Mouse (Mus musculus): ENCODE results near the gene Proser2. TPM values are rescaled to one million over a fixed set of nuclear protein-coding genes. Genes with fewer than 3 reads are reported as not detected.

The Proser2 gene
- polyA plus RNA-seq, 1 experiment from 2014 or later: 10.6 TPM

DNA sequence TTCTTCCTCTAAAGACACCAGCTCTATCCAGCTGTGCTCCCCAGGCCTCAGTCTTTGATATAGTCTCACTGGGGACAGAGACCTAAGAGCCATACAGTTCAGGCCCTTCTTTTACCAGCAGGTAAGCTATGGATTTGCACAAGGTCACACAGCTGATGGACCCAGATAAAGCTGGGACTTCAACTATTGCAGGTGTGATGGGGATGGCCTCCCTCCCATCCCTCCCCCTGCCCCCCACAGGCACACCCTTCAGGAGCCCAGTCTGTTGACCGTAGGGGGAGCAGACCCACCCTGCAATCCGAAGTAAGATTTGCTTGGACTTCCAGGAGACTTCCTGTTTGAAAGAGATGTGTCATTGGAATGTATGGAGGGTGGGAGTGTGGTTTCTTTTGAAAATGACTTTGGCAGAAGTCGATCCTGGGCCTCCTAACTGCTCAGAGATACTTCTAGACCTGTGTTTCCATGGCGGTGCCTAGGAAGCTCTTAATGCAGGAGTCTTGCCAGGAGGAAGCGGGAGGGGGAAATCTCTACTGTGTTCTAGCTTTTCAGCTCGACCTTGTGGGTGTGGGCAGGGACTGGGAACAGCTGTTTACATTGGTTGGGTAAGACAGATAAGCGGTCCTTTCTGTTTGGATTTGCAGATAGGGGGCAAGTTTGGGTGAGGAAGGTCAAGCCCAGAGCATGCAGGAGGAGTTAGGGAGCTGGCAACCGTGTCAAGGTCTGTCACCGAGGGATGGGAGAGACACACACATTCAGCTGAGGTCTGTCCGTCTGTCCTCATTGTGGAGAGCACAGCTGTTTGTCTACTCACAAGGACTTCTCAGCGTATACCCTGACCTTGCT lies 58.2 kb downstream of the Proser2 start:
- Histone ChIP-seq H3K27me3 (replicated peaks; ENCODE audit: control insufficient read depth, insufficient read depth, low read length) (no peaks in the 10 kb centered on the region), H3K4me2 (ENCODE audit: low read length) (no peak overlapping the region), H3K4me3 (ENCODE audit: low read length) (no peak overlapping the region), H3K4me1 (ENCODE audit: control insufficient read depth, insufficient read depth, low read depth, low read length) (no peaks in the 10 kb centered on the region), H3K27ac (ENCODE audit: low read depth, low read length) (no peak overlapping the region), H3K9ac (ENCODE audit: low read depth, low read length) (no peak overlapping the region), H3K9me3 (ENCODE audit: control insufficient read depth, low read length) (0 out of 2 replicates have a peak, but pooled peaks cover 3% of the 10 kb centered on the region), H3K36me3 (ENCODE audit: control insufficient read depth, insufficient read depth, low read length) (no peaks in the 10 kb centered on the region)
- ATAC-seq: no peak
- 61% methylated on average over 11 of the region's 11 CpGs for WGBS

DNA sequence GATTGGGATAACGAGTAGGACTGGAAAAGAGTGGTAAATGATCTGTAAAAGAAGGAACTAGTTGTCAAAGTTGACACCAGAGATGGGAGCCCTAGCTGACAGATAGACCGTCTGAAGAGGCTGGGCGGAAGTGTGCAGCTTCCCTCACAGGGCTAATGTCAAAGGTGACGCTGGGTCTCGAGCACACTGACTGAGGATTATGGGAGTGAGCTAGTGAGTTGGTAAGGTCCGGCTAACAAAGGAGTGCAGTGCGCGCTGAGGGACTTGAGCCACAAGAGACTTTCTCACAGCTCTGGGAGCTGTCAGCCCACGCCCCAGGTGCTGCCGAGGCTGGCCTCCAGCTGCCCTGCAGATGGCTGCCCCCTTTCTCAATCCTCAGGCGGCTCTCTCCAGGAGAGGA lies 59.1 kb downstream of the Proser2 start:
- H3K36me3 ChIP-seq (ENCODE audit: control insufficient read depth, insufficient read depth, low read length): no peaks in the 10 kb centered on the region
- ATAC-seq: no peak
- H3K4me3 ChIP-seq (ENCODE audit: low read length): no peak overlapping the region
- no peaks in the 10 kb centered on the region for H3K4me1 ChIP-seq (ENCODE audit: control insufficient read depth, insufficient read depth, low read depth, low read length)
- no peak overlapping the region for H3K27ac ChIP-seq (ENCODE audit: low read depth, low read length)
- H3K27me3 ChIP-seq (replicated peaks; ENCODE audit: control insufficient read depth, insufficient read depth, low read length): no peaks in the 10 kb centered on the region
- no peak overlapping the region for H3K9ac ChIP-seq (ENCODE audit: low read depth, low read length)
- H3K9me3 ChIP-seq (ENCODE audit: control insufficient read depth, low read length): 0 out of 2 replicates have a peak, but pooled peaks cover 3% of the 10 kb centered on the region
- WGBS: 55% methylated on average over 11 of the region's 11 CpGs
- H3K4me2 ChIP-seq (ENCODE audit: low read length): no peak overlapping the region

GRCm38 (mm10) chr2:6067341-6067740 lies 62.7 kb downstream of the Proser2 start:
- Histone ChIP-seq H3K4me1 (ENCODE audit: control insufficient read depth, insufficient read depth, low read depth, low read length) (no peaks in the 10 kb centered on the region), H3K36me3 (ENCODE audit: control insufficient read depth, insufficient read depth, low read length) (no peaks in the 10 kb centered on the region), H3K4me3 (ENCODE audit: low read length) (no peak overlapping the region), H3K27me3 (replicated peaks; ENCODE audit: control insufficient read depth, insufficient read depth, low read length) (no peaks in the 10 kb centered on the region), H3K9ac (ENCODE audit: low read depth, low read length) (no peak overlapping the region), H3K9me3 (ENCODE audit: control insufficient read depth, low read length) (0 out of 2 replicates have a peak, but pooled peaks cover 3% of the 10 kb centered on the region), H3K4me2 (ENCODE audit: low read length) (no peak overlapping the region), H3K27ac (ENCODE audit: low read depth, low read length) (no peak overlapping the region)
- no peak for ATAC-seq
- 87% methylated on average over 6 of the region's 6 CpGs for WGBS

DNA sequence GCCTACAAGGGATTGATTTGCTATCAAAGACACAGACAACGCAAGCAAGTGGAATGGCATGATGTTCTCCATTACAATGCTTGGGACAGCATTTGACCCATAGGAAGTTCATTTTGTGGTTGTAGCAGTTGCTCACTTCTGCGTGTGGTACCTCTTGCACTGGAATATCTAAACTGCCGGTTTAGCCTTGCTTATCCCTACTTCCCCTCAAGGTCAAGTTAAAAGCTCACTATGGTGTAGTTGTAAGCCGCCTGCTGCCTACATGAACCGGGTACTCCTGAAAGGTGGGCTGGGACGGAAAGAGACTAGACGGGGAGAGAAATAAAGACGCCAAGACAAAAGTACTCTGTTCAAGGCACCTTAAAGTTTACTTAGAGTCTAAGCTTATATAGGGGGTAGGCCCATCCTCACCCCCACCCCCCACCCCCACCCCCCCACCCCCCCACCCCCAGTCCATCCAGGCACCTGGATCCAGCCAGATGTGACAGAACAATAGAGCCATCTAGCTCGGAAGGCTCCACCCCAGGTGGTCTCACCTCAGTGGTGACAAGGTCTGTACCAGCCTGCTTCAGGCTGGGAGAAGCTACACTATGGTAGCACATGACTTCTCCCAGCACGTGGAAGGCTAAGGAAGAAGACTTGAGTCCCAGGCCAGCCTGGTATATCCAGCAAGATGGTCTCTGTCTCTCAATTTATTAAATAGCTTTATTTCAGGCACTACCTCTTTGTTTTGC lies 69.8 kb downstream of the Proser2 start:
- ATAC-seq: no peak
- 86% methylated on average over 9 of the region's 10 CpGs for WGBS
- peaks cover 3% of the 10 kb centered on the region; the same call in 1 of the 2 replicates for H3K36me3 ChIP-seq (ENCODE audit: control insufficient read depth, insufficient read depth, low read length)

DNA sequence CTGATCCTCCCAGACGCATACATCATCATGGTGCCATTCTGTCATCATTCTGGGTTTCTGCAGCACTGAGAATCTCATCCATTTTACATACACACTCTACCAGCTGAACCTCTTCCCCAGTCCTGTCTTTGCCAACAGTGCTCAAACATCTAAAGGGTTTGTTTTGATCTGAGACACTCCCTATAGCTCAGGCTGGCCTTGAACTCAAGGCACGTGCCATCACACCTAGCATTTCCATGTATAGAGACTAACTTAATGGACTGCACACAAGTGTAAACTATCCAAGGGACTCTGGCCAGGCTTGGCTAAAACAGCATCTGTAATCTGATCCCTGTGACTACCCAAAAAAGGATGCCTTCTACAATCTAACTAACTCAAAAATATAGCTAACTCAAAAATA lies 70.7 kb downstream of the Proser2 start:
- Histone ChIP-seq H3K4me1 (ENCODE audit: control insufficient read depth, insufficient read depth, low read depth, low read length) (no peaks in the 10 kb centered on the region), H3K9me3 (ENCODE audit: control insufficient read depth, low read length) (no peaks in the 10 kb centered on the region), H3K4me2 (ENCODE audit: low read length) (no peak overlapping the region), H3K27ac (ENCODE audit: low read depth, low read length) (no peak overlapping the region), H3K27me3 (replicated peaks; ENCODE audit: control insufficient read depth, insufficient read depth, low read length) (no peaks in the 10 kb centered on the region), H3K9ac (ENCODE audit: low read depth, low read length) (no peak overlapping the region), H3K4me3 (ENCODE audit: low read length) (no peak overlapping the region), H3K36me3 (ENCODE audit: control insufficient read depth, insufficient read depth, low read length) (peaks cover 3% of the 10 kb centered on the region; the same call in 1 of the 2 replicates)
- 82% methylated on average over 2 of the region's 2 CpGs for WGBS
- ATAC-seq: no peak

More for the DNA sequence above, 69.8 kb downstream of the Proser2 start:
- Histone ChIP-seq H3K4me3 (ENCODE audit: low read length) (no peak overlapping the region), H3K27ac (ENCODE audit: low read depth, low read length) (no peak overlapping the region), H3K4me2 (ENCODE audit: low read length) (no peak overlapping the region), H3K27me3 (replicated peaks; ENCODE audit: control insufficient read depth, insufficient read depth, low read length) (no peaks in the 10 kb centered on the region), H3K4me1 (ENCODE audit: control insufficient read depth, insufficient read depth, low read depth, low read length) (no peaks in the 10 kb centered on the region), H3K9ac (ENCODE audit: low read depth, low read length) (no peak overlapping the region), H3K9me3 (ENCODE audit: control insufficient read depth, low read length) (no peaks in the 10 kb centered on the region)

- WGBS: 90% methylated on average over 3 of the region's 3 CpGs
- no peak overlapping the region for H3K4me2 ChIP-seq (ENCODE audit: low read length)
- no peak for ATAC-seq
- no peaks in the 10 kb centered on the region for H3K9me3 ChIP-seq (ENCODE audit: control insufficient read depth, low read length)
- no peak overlapping the region for H3K9ac ChIP-seq (ENCODE audit: low read depth, low read length)
- no peaks in the 10 kb centered on the region for H3K4me1 ChIP-seq (ENCODE audit: control insufficient read depth, insufficient read depth, low read depth, low read length)
- peaks cover 16% of the 10 kb centered on the region for H3K36me3 ChIP-seq (ENCODE audit: control insufficient read depth, insufficient read depth, low read length)
- no peak overlapping the region for H3K4me3 ChIP-seq (ENCODE audit: low read length)
- H3K27ac ChIP-seq (ENCODE audit: low read depth, low read length): no peak overlapping the region
- no peaks in the 10 kb centered on the region for H3K27me3 ChIP-seq (replicated peaks; ENCODE audit: control insufficient read depth, insufficient read depth, low read length)
Measured at GRCm38 (mm10) chr2:6056518-6056917, 73.5 kb downstream of the Proser2 start.

DNA sequence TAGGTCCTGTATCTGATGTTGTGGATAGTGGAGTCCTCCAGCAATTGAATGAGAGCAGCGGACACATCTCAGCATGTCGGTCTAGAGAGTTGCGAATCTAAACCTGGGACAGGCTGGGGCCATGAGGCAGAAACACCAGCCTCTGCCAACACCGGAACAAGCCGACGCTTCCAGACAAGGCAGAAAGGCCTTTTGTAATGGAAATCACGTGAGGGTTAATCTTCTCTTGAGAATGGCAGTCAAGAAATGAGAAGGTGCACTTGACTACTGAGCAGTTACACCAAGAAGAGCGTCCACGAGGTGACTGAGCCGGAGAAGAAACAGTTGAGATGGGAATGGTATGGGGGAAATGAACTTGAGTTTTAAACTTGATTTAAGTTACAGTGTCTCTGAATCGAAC lies 74.5 kb downstream of the Proser2 start:
- Histone ChIP-seq H3K9ac (ENCODE audit: low read depth, low read length) (no peak overlapping the region), H3K36me3 (ENCODE audit: control insufficient read depth, insufficient read depth, low read length) (peaks cover 17% of the 10 kb centered on the region), H3K4me1 (ENCODE audit: control insufficient read depth, insufficient read depth, low read depth, low read length) (no peaks in the 10 kb centered on the region), H3K27me3 (replicated peaks; ENCODE audit: control insufficient read depth, insufficient read depth, low read length) (no peaks in the 10 kb centered on the region), H3K27ac (ENCODE audit: low read depth, low read length) (no peak overlapping the region), H3K4me3 (ENCODE audit: low read length) (no peak overlapping the region), H3K4me2 (ENCODE audit: low read length) (no peak overlapping the region), H3K9me3 (ENCODE audit: control insufficient read depth, low read length) (no peaks in the 10 kb centered on the region)
- WGBS: 73% methylated on average over 11 of the region's 11 CpGs
- ATAC-seq: no peak

GRCm38 (mm10) chr2:6049018-6049417 lies 81.0 kb downstream of the Proser2 start:
- H3K9me3 ChIP-seq (ENCODE audit: control insufficient read depth, low read length): no peaks in the 10 kb centered on the region
- 86% methylated on average over 3 of the region's 3 CpGs for WGBS
- no peak overlapping the region for H3K27ac ChIP-seq (ENCODE audit: low read depth, low read length)
- H3K9ac ChIP-seq (ENCODE audit: low read depth, low read length): no peak overlapping the region
- no peaks in the 10 kb centered on the region for H3K4me1 ChIP-seq (ENCODE audit: control insufficient read depth, insufficient read depth, low read depth, low read length)
- no peak overlapping the region for H3K4me3 ChIP-seq (ENCODE audit: low read length)
- no peaks in the 10 kb centered on the region for H3K27me3 ChIP-seq (replicated peaks; ENCODE audit: control insufficient read depth, insufficient read depth, low read length)
- peaks cover 19% of the 10 kb centered on the region for H3K36me3 ChIP-seq (ENCODE audit: control insufficient read depth, insufficient read depth, low read length)
- no peak for ATAC-seq
- no peak overlapping the region for H3K4me2 ChIP-seq (ENCODE audit: low read length)

DNA sequence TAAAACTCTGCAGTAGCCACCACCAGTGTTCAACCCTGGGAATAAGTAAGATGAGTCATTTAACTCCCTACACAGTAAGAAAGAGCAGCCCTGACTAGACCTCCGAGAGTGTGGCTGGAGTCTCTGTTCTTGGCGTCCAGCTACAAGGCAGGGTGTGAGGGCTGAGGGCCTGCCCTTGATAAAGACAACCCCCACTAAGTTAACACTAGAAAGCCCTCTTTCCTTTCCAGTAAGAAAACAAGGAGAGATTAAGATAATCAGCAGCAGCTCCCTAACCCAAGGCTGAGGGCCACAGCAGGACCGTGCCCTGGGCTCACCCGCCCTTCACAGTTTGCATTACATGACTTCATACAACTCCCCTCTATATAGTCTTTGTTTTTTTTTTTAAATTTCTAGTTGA lies 81.4 kb downstream of the Proser2 start:
- Histone ChIP-seq H3K4me3 (ENCODE audit: low read length) (no peak overlapping the region), H3K4me2 (ENCODE audit: low read length) (no peak overlapping the region), H3K9me3 (ENCODE audit: control insufficient read depth, low read length) (no peaks in the 10 kb centered on the region), H3K27me3 (replicated peaks; ENCODE audit: control insufficient read depth, insufficient read depth, low read length) (no peaks in the 10 kb centered on the region), H3K36me3 (ENCODE audit: control insufficient read depth, insufficient read depth, low read length) (peaks cover 19% of the 10 kb centered on the region), H3K27ac (ENCODE audit: low read depth, low read length) (no peak overlapping the region), H3K9ac (ENCODE audit: low read depth, low read length) (no peak overlapping the region), H3K4me1 (ENCODE audit: control insufficient read depth, insufficient read depth, low read depth, low read length) (no peaks in the 10 kb centered on the region)
- 84% methylated on average over 4 of the region's 4 CpGs for WGBS
- no peak for ATAC-seq

Measured in hindbrain, embryonic 16.5 days (tissue).